Mouse (Mus musculus): ENCODE measurements around the gene 4930507D05Rik. TPM values are rescaled to one million over a fixed set of nuclear protein-coding genes. Genes with fewer than 3 reads are reported as not detected.

Gene 4930507D05Rik
- total RNA-seq, 2 experiments from 2014 or later: not detected

- no peak for ATAC-seq (ENCODE audit: poor library complexity, severe bottlenecking)
Observed at GRCm38 (mm10) chr10:62474944-62475343, 25.7 kb downstream of the 4930507D05Rik start.

- ATAC-seq (ENCODE audit: poor library complexity, severe bottlenecking): no peak
Observed at GRCm38 (mm10) chr10:62476980-62477379, 27.7 kb downstream of the 4930507D05Rik start.

GRCm38 (mm10) chr10:62481108-62481852, 32.0 kb downstream of the 4930507D05Rik start:
- ATAC-seq (ENCODE audit: poor library complexity, severe bottlenecking): no peak

- peak; percentile 10 for ATAC-seq (ENCODE audit: poor library complexity, severe bottlenecking)
Observed at GRCm38 (mm10) chr10:62485878-62486582, 36.7 kb downstream of the 4930507D05Rik start.

- peak; percentile 83 for ATAC-seq (ENCODE audit: poor library complexity, severe bottlenecking)
Observed at GRCm38 (mm10) chr10:62486618-62487415, 37.5 kb downstream of the 4930507D05Rik start, which contains the start of gene Vps26a. Gene Vps26a (minus strand): TSS chr10:62486805.

- no peak for ATAC-seq (ENCODE audit: poor library complexity, severe bottlenecking)
Observed at GRCm38 (mm10) chr10:62488266-62488665, 39.0 kb downstream of the 4930507D05Rik start.

- peak; percentile 36 for ATAC-seq (ENCODE audit: poor library complexity, severe bottlenecking)
Observed at GRCm38 (mm10) chr10:62491681-62492080, 42.4 kb downstream of the 4930507D05Rik start.

GRCm38 (mm10) chr10:62500088-62500915, 51.0 kb downstream of the 4930507D05Rik start:
- ATAC-seq (ENCODE audit: poor library complexity, severe bottlenecking): peak; percentile 65

Other genes with a start within 250 kb of the 4930507D05Rik start
- gene Tspan15, start 218.2 kb upstream of the 4930507D05Rik start, total RNA-seq (2015): 0.20 and 0.80 TPM in 2 replicates
- 0.18 and 0.24 TPM in 2 replicates for gene Tspan15, start 218.2 kb upstream of the 4930507D05Rik start, total RNA-seq (2017)
- not detected in 2 replicates for gene Tacr2, start 197.1 kb upstream of the 4930507D05Rik start, total RNA-seq (2015)
- gene Tacr2, start 197.1 kb upstream of the 4930507D05Rik start, total RNA-seq (2017): not detected in 2 replicates
- 17.9 and 18.8 TPM in 2 replicates for gene Hk1, start 69.6 kb upstream of the 4930507D05Rik start, total RNA-seq (2015)
- 39.7 and 49.7 TPM in 2 replicates for gene Hk1, start 69.6 kb upstream of the 4930507D05Rik start, total RNA-seq (2017)
- not detected in 2 replicates for gene Hkdc1, start 27.0 kb upstream of the 4930507D05Rik start, total RNA-seq (2015)
- not detected in 2 replicates for gene Hkdc1, start 27.0 kb upstream of the 4930507D05Rik start, total RNA-seq (2017)
- 14.9 and 20.5 TPM in 2 replicates for gene Supv3l1, start 249 bp downstream of the 4930507D05Rik start, total RNA-seq (2015)
- gene Supv3l1, start 249 bp downstream of the 4930507D05Rik start, total RNA-seq (2017): 19.5 and 20.7 TPM in 2 replicates
- gene Vps26a, start 37.3 kb downstream of the 4930507D05Rik start, total RNA-seq (2015): 101 and 124 TPM in 2 replicates
- 124 and 146 TPM in 2 replicates for gene Vps26a, start 37.3 kb downstream of the 4930507D05Rik start, total RNA-seq (2017)
- 646 and 668 TPM in 2 replicates for gene Srgn, start 78.0 kb downstream of the 4930507D05Rik start, total RNA-seq (2015)
- 492 and 500 TPM in 2 replicates for gene Srgn, start 78.0 kb downstream of the 4930507D05Rik start, total RNA-seq (2017)
- 23.3 and 23.6 TPM in 2 replicates for gene Kif1bp, start 129.0 kb downstream of the 4930507D05Rik start, total RNA-seq (2015)
- 18.1 and 19.9 TPM in 2 replicates for gene Kif1bp, start 129.0 kb downstream of the 4930507D05Rik start, total RNA-seq (2017)
- gene Ddx21, start 152.8 kb downstream of the 4930507D05Rik start, total RNA-seq (2015): 36.2 and 38.4 TPM in 2 replicates
- gene Ddx21, start 152.8 kb downstream of the 4930507D05Rik start, total RNA-seq (2017): 59.8 and 61.7 TPM in 2 replicates
- gene Ddx50, start 201.7 kb downstream of the 4930507D05Rik start, total RNA-seq (2015): 62.9 and 70.3 TPM in 2 replicates
- 54.4 and 58.3 TPM in 2 replicates for gene Ddx50, start 201.7 kb downstream of the 4930507D05Rik start, total RNA-seq (2017)

All from megakaryocyte, adult 5-6 weeks (primary cell).